ENCODE assay signal across 20 mouse cellular contexts in genomic region chr4:131461312-131461711, GRCm38 (mm10).
DNase-seq lines count a peak whose midpoint lies in the region; ATAC-seq and TF ChIP-seq lines count a peak whose summit lies in the region.
"Had no signal": no experiment of that assay in that cellular context is flagged by ENCODE, and none has a peak within 500 bp of the region (broad histone marks: within the 10 kb centered on the region; RNA-seq: fewer than 3 reads in every experiment).

No protein-coding gene starts in this region.

- no peak for ATAC-seq in midbrain, embryonic 11.5 days (ENCODE audit: low FRiP score)
- ATAC-seq in midbrain, postnatal 0 days (ENCODE audit: low FRiP score), result no peak
- ATAC-seq in forebrain, embryonic 14.5 days, result peak; percentile 18; the same call in 1 of the 2 replicates
- 0 out of 2 replicates have a peak, but pooled peaks have one; percentile 14 for ATAC-seq in hindbrain, embryonic 16.5 days
- ATAC-seq in lung, postnatal 0 days, result no peak

- no peak for TF ChIP-seq CTCF in midbrain, postnatal 0 days (IDR thresholded peaks at IDR 0.05)
- TF ChIP-seq CTCF in lung, postnatal 0 days (IDR thresholded peaks at IDR 0.05), result no peak

- peaks cover 5% of the 10 kb centered on the region; the same call in 1 of the 2 replicates for H3K9me3 ChIP-seq in midbrain, embryonic 11.5 days (ENCODE audit: control insufficient read depth, low read length)
- H3K9me3 ChIP-seq in midbrain, postnatal 0 days (ENCODE audit: low read length), result 0 out of 2 replicates have a peak, but pooled peaks cover 5% of the 10 kb centered on the region
- peaks cover 10% of the 10 kb centered on the region; the same call in 1 of the 2 replicates for H3K9me3 ChIP-seq in forebrain, embryonic 14.5 days (replicated peaks; ENCODE audit: control insufficient read depth, low read length)
- peaks cover 8% of the 10 kb centered on the region for H3K9me3 ChIP-seq in hindbrain, embryonic 16.5 days (ENCODE audit: control insufficient read depth, low read length)
- no peaks in the 10 kb centered on the region for H3K9me3 ChIP-seq in lung, postnatal 0 days (ENCODE audit: low read length)
- H3K9me3 ChIP-seq: limb, embryonic 10.5 days had no signal

- DNase-seq in midbrain, embryonic 11.5 days (ENCODE audit: low spot score, missing footprints), result peak; percentile 59
- no peak for DNase-seq in midbrain, postnatal 0 days (ENCODE audit: low spot score)
- peak; percentile 21 for DNase-seq in ZHBTc4 (ENCODE audit: low read depth, low spot score)
- peak; percentile 38 for DNase-seq in forebrain, embryonic 14.5 days (ENCODE audit: low spot score)
- no peak for DNase-seq in urinary bladder, postnatal 10 days (ENCODE audit: low spot score)
- no peak for DNase-seq in lung, postnatal 10 days
- DNase-seq in lung, postnatal 0 days (ENCODE audit: low spot score), result no peak
- DNase-seq: adrenal gland, adult 2 months; cerebellum, adult 11 months; cerebellum, adult 9-11 months; gastrocnemius, postnatal 25 days; heart, adult 2 months; heart, postnatal 36 days; kidney, adult 9 months; kidney, postnatal 14 days; liver; thymus, postnatal 36 days had no signal

- no peak for TF ChIP-seq EP300 in lung, postnatal 0 days (IDR thresholded peaks at IDR 0.05)

- no peaks in the 10 kb centered on the region; the same call in 1 of the 2 replicates for H3K4me1 ChIP-seq in midbrain, embryonic 11.5 days (ENCODE audit: control insufficient read depth, insufficient read depth, low read length)
- H3K4me1 ChIP-seq in midbrain, postnatal 0 days (ENCODE audit: insufficient read depth, low read length), result no peaks in the 10 kb centered on the region
- peaks cover 19% of the 10 kb centered on the region for H3K4me1 ChIP-seq in forebrain, embryonic 14.5 days (ENCODE audit: control insufficient read depth, insufficient read depth, low read length)
- H3K4me1 ChIP-seq in hindbrain, embryonic 16.5 days (ENCODE audit: control insufficient read depth, insufficient read depth, low read depth, low read length), result peaks cover 14% of the 10 kb centered on the region
- H3K4me1 ChIP-seq in lung, postnatal 0 days (ENCODE audit: insufficient read depth, low read depth, low read length), result no peaks in the 10 kb centered on the region

- no peak overlapping the region for H3K4me2 ChIP-seq in midbrain, embryonic 11.5 days
- H3K4me2 ChIP-seq in midbrain, postnatal 0 days (ENCODE audit: low read depth, low read length, poor library complexity, severe bottlenecking), result no peak overlapping the region
- H3K4me2 ChIP-seq in forebrain, embryonic 14.5 days (ENCODE audit: low read length), result no peak overlapping the region
- H3K4me2 ChIP-seq in hindbrain, embryonic 16.5 days (ENCODE audit: low read length), result no peak overlapping the region
- H3K4me2 ChIP-seq in lung, postnatal 0 days (replicated peaks; ENCODE audit: low read depth, low read length), result no peak overlapping the region

- no peaks in the 10 kb centered on the region for H3K36me3 ChIP-seq in midbrain, embryonic 11.5 days (ENCODE audit: control insufficient read depth, insufficient read depth, low read length)
- no peaks in the 10 kb centered on the region for H3K36me3 ChIP-seq in midbrain, postnatal 0 days (ENCODE audit: insufficient read depth, low read length)
- no peaks in the 10 kb centered on the region for H3K36me3 ChIP-seq in forebrain, embryonic 14.5 days (ENCODE audit: control insufficient read depth, insufficient read depth, low read length)
- no peaks in the 10 kb centered on the region for H3K36me3 ChIP-seq in hindbrain, embryonic 16.5 days (ENCODE audit: control insufficient read depth, insufficient read depth, low read length)
- H3K36me3 ChIP-seq in lung, postnatal 0 days (ENCODE audit: insufficient read depth, low read length), result no peaks in the 10 kb centered on the region
- H3K36me3 ChIP-seq: embryonic facial prominence, embryonic 10.5 days; limb, embryonic 10.5 days had no signal

- no peak overlapping the region for H3K9ac ChIP-seq in midbrain, embryonic 11.5 days (ENCODE audit: low read length)
- no peak overlapping the region for H3K9ac ChIP-seq in midbrain, postnatal 0 days (replicated peaks; ENCODE audit: low read length, poor library complexity, severe bottlenecking)
- no peak overlapping the region for H3K9ac ChIP-seq in forebrain, embryonic 14.5 days (ENCODE audit: low read length)
- no peak overlapping the region for H3K9ac ChIP-seq in hindbrain, embryonic 16.5 days (ENCODE audit: low read depth, low read length)
- H3K9ac ChIP-seq in lung, postnatal 0 days (replicated peaks; ENCODE audit: low read depth), result no peak overlapping the region

- H3K27ac ChIP-seq in midbrain, embryonic 11.5 days (ENCODE audit: low read depth, low read length), result no peak overlapping the region
- H3K27ac ChIP-seq in midbrain, postnatal 0 days (ENCODE audit: low read depth, low read length), result no peak overlapping the region
- H3K27ac ChIP-seq in forebrain, embryonic 14.5 days (ENCODE audit: low read depth, low read length), result peak overlapping the region; percentile 71
- peak overlapping the region; percentile 52 for H3K27ac ChIP-seq in hindbrain, embryonic 16.5 days (ENCODE audit: low read depth, low read length)
- H3K27ac ChIP-seq in lung, postnatal 0 days (ENCODE audit: low read length), result no peak overlapping the region
- H3K27ac ChIP-seq: embryonic facial prominence, embryonic 10.5 days; heart, adult 2 months had no signal

- H3K4me3 ChIP-seq in midbrain, embryonic 11.5 days (ENCODE audit: low read depth, low read length), result no peak overlapping the region
- H3K4me3 ChIP-seq in midbrain, postnatal 0 days (ENCODE audit: low read depth, low read length), result no peak overlapping the region
- H3K4me3 ChIP-seq in forebrain, embryonic 14.5 days (ENCODE audit: low read depth, low read length), result no peak overlapping the region
- H3K4me3 ChIP-seq in hindbrain, embryonic 16.5 days (ENCODE audit: low read length), result no peak overlapping the region
- H3K4me3 ChIP-seq in lung, postnatal 0 days (ENCODE audit: low read depth, low read length), result no peak overlapping the region
- H3K4me3 ChIP-seq: embryonic facial prominence, embryonic 10.5 days; heart, adult 2 months; limb, embryonic 10.5 days had no signal

- no peaks in the 10 kb centered on the region for H3K27me3 ChIP-seq in midbrain, embryonic 11.5 days (ENCODE audit: control insufficient read depth, insufficient read depth, low read length)
- no peaks in the 10 kb centered on the region for H3K27me3 ChIP-seq in midbrain, postnatal 0 days (ENCODE audit: insufficient read depth, low read length)
- no peaks in the 10 kb centered on the region for H3K27me3 ChIP-seq in forebrain, embryonic 14.5 days (replicated peaks; ENCODE audit: control insufficient read depth, insufficient read depth, low read length)
- no peaks in the 10 kb centered on the region for H3K27me3 ChIP-seq in hindbrain, embryonic 16.5 days (replicated peaks; ENCODE audit: control insufficient read depth, insufficient read depth, low read length)
- no peaks in the 10 kb centered on the region for H3K27me3 ChIP-seq in lung, postnatal 0 days (replicated peaks; ENCODE audit: insufficient read depth, low read length)

- 54% methylated on average over 4 of the region's 4 CpGs for WGBS in midbrain, embryonic 11.5 days
- WGBS in midbrain, postnatal 0 days, result 50% methylated on average over 4 of the region's 4 CpGs
- 14% methylated on average over 4 of the region's 4 CpGs for WGBS in forebrain, embryonic 14.5 days
- WGBS in hindbrain, embryonic 16.5 days, result 38% methylated on average over 4 of the region's 4 CpGs
- 48% methylated on average over 4 of the region's 4 CpGs for WGBS in lung, postnatal 0 days

Comparison
In these comparisons a context has a peak if more than half of its experiments do, and no peak if none do; other contexts are left out.
1. DNase-seq: peak in midbrain, embryonic 11.5 days (single experiment), ZHBTc4 (single experiment) and forebrain, embryonic 14.5 days (single experiment); none in midbrain, postnatal 0 days (single experiment), urinary bladder, postnatal 10 days (single experiment), lung, postnatal 10 days (single experiment) and lung, postnatal 0 days (single experiment).
2. ATAC-seq: peak in forebrain, embryonic 14.5 days (single experiment) and hindbrain, embryonic 16.5 days (single experiment); none in midbrain, embryonic 11.5 days (single experiment), midbrain, postnatal 0 days (single experiment) and lung, postnatal 0 days (single experiment).
3. H3K27ac ChIP-seq: peak in forebrain, embryonic 14.5 days (single experiment) and hindbrain, embryonic 16.5 days (single experiment); none in midbrain, embryonic 11.5 days (single experiment), midbrain, postnatal 0 days (single experiment) and lung, postnatal 0 days (single experiment).